Mouse (Mus musculus) CH12.LX (cell line): ENCODE results near the gene Grm8.

Experiments used
- ETS1 ChIP-seq: conservative IDR thresholded peaks from 2 replicates; pipeline ENCODE4 v1.6.1; 2012; ENCODE audit warnings: low read depth, mild to moderate bottlenecking, inconsistent platforms, low read length, improper control_type of control experiment, moderate library complexity
- GABPA ChIP-seq: IDR thresholded peaks from 2 replicates; pipeline ENCODE4 v1.6.1; 2012; ENCODE audit warnings: low read depth, low read length, improper control_type of control experiment, inconsistent platforms; ENCODE audit not compliant: insufficient replicate concordance
- JUN ChIP-seq: IDR thresholded peaks from 2 replicates; pipeline ENCODE4 v1.6.1; 2011; ENCODE audit warnings: low read depth, mild to moderate bottlenecking, low read length, improper control_type of control experiment, moderate library complexity; ENCODE audit not compliant: insufficient read depth
- JUND ChIP-seq: conservative IDR thresholded peaks from 2 replicates; pipeline ENCODE4 v1.6.1; 2011; ENCODE audit warnings: low read depth, low read length, improper control_type of control experiment
- NELFE ChIP-seq: IDR thresholded peaks from 2 replicates; pipeline ENCODE4 v1.6.1; 2011; ENCODE audit warnings: low read depth, low read length, improper control_type of control experiment
- POLR2A ChIP-seq: IDR thresholded peaks from 2 replicates; pipeline ENCODE4 v1.6.1; 2011; ENCODE audit warnings: low read depth, mild to moderate bottlenecking, improper control_type of control experiment, low read length
- POLR2AphosphoS2 ChIP-seq: IDR thresholded peaks from 2 replicates; pipeline ENCODE4 v1.6.1; 2011; ENCODE audit warnings: low read depth, low read length, improper control_type of control experiment
- SIN3A ChIP-seq: IDR thresholded peaks from 2 replicates; pipeline ENCODE4 v1.6.1; 2012; ENCODE audit warnings: low read length, improper control_type of control experiment, inconsistent platforms
- USF1 ChIP-seq: IDR thresholded peaks from 2 replicates; pipeline ENCODE4 v1.6.1; 2014; ENCODE audit warnings: low read depth, mild to moderate bottlenecking, inconsistent platforms, low read length, improper control_type of control experiment
- ZKSCAN1 ChIP-seq: IDR thresholded peaks from 2 replicates; pipeline ENCODE4 v1.6.1; 2012; ENCODE audit warnings: low read depth, inconsistent platforms, low read length, improper control_type of control experiment, borderline replicate concordance
- ZNF384 ChIP-seq: IDR thresholded peaks from 2 replicates; pipeline ENCODE4 v1.6.1; 2012; ENCODE audit warnings: low read depth, low read length, improper control_type of control experiment, inconsistent platforms

- TF ChIP-seq JUN (no peak), ZNF384 (no peak), POLR2A (no peak), SIN3A (no peak), POLR2AphosphoS2 (no peak), GABPA (no peak), USF1 (no peak), ETS1 (no peak), NELFE (no peak), JUND (no peak), ZKSCAN1 (no peak)
Measured at GRCm38 (mm10) chr6:27798735-27799134, 336.2 kb downstream of the Grm8 start.
